Mouse (Mus musculus) hindbrain, embryonic 11.5 days (tissue): ENCODE measurements around the gene Atg16l2. TPM values are rescaled to one million over a fixed set of nuclear protein-coding genes. Genes with fewer than 3 reads are reported as not detected.

Experiments
- ATAC-seq: fragments of 200-750 bp; cut with Nextera tagmentation; 2 replicates; pipeline ENCODE4 v1.8.0; 2017; ENCODE audit warnings: mild to moderate bottlenecking, moderate TSS enrichment, moderate library complexity; ENCODE audit not compliant: low FRiP score
- DNase-seq: peaks from one replicate; pipeline ENCODE4 v3.0.0-alpha.2; 2015; ENCODE audit warnings: low spot score
- H3K27ac ChIP-seq: fragments of 300-500 bp; sonication (generic); 2 replicates; pipeline ENCODE4 v1.5.1; 2014; ENCODE audit warnings: mild to moderate bottlenecking, low read depth, low read length
- H3K27me3 ChIP-seq: fragments of 300-500 bp; sonication (generic); 2 replicates; pipeline ENCODE4 v1.6.1; 2014; ENCODE audit warnings: mild to moderate bottlenecking, low read length, moderate library complexity, mixed read lengths; ENCODE audit not compliant: control insufficient read depth, insufficient read depth
- H3K36me3 ChIP-seq: fragments of 300-500 bp; sonication (generic); 2 replicates; pipeline ENCODE4 v1.6.1; 2014; ENCODE audit warnings: mild to moderate bottlenecking, low read length, moderate library complexity, mixed read lengths; ENCODE audit not compliant: control insufficient read depth, insufficient read depth
- H3K4me1 ChIP-seq: fragments of 300-500 bp; sonication (generic); replicated peaks from 2 replicates; pipeline ENCODE4 v1.6.1; 2014; ENCODE audit warnings: low read length, mixed read lengths; ENCODE audit not compliant: control insufficient read depth, insufficient read depth
- H3K4me2 ChIP-seq: fragments of 300-500 bp; sonication (generic); replicated peaks from 2 replicates; pipeline ENCODE4 v1.6.1; 2014; ENCODE audit warnings: mild to moderate bottlenecking, low read depth, low read length
- H3K4me3 ChIP-seq: fragments of 300-500 bp; sonication (generic); 2 replicates; pipeline ENCODE4 v1.5.1; 2014; ENCODE audit warnings: low read depth, low read length
- H3K9ac ChIP-seq: fragments of 300-500 bp; sonication (generic); 2 replicates; pipeline ENCODE4 v1.6.1; 2014; ENCODE audit warnings: low read depth, low read length
- H3K9me3 ChIP-seq: fragments of 300-500 bp; sonication (generic); 2 replicates; pipeline ENCODE4 v1.6.1; 2016; ENCODE audit warnings: low read length; ENCODE audit not compliant: control insufficient read depth
- WGBS: fragments of 180-500 bp; shearing (Covaris S2); extraction: QIAGEN DNeasy Blood & Tissue Kit; methylation state at CpG from one replicate; pipeline ENCODE4 v1.1.7; 2014; 5-methylcytosine and 5-hydroxymethylcytosine counted together
- polyA plus RNA-seq: library from polyadenylated mRNA; unstranded; fragments of >200 nt; fragmentation: Nextera tagmentation; extraction: Ambion mirVana; gene quantifications from 2 replicates; pipeline ENCODE4 v1.2.1, GENCODE M21; 2014

The Atg16l2 gene
- polyA plus RNA-seq, 1 experiment from 2014 or later, result 10.7 TPM

DNA sequence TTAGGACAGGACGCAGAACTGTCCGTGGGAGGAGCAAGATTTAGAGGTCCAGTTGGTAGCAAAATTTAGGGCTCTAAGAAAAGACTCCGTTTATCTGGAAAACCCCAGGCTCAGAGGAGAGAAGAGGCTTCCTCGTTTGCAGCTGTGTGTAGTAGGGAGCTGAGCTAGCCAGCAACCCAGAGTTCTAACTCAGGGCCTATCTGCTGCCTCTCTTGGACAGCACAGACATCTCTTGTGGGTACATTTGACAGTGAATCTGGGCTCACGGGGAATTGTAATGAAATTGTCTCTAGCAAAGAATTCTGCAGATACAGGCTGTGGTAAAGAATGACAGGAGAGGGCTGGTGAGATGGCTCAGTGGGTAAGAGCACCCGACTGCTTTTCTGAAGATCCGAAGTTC is 640 bp upstream of the Atg16l2 start:
- no peak overlapping the region for H3K27ac ChIP-seq
- H3K27me3 ChIP-seq, result peaks cover 4% of the 10 kb centered on the region; the same call in 1 of the 2 replicates
- H3K9me3 ChIP-seq, result no peaks in the 10 kb centered on the region
- WGBS, result 22% methylated on average over 7 of the region's 7 CpGs
- H3K4me1 ChIP-seq, result 0 out of 2 replicates have a peak, but pooled peaks cover 2% of the 10 kb centered on the region
- no peaks in the 10 kb centered on the region for H3K36me3 ChIP-seq
- peak overlapping the region; percentile 59 for H3K4me3 ChIP-seq
- peak overlapping the region; percentile 53 for H3K4me2 ChIP-seq
- ATAC-seq, result no peak
- 0 out of 2 replicates have a peak overlapping the region, but pooled peaks have one; percentile 66 for H3K9ac ChIP-seq
- no peak for DNase-seq

DNA sequence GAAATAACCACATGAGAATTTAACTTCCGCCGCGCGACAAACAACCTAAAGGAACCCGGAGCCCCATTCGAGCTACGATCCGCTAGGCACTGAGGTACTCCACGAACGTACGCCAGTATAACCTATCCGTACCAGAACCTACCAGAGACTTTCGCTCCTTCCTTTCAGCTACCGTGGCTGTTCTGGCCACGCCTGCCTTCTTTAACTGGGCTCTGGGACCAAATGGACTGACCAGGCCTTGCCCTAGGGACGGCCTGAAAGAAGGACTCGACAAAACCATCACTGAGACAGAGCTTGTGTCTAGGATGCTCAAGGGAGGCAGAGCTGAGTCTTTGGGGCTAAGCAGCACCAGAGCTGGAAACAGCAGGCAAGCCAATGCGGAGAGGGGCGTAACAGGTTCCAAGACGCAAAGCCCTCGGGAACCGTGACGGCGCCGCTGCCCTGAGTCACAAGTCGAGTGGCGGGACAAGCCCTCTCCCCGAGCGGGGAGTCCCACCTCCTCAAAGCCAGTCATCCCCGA is 630 bp downstream of the Atg16l2 start:
- Histone ChIP-seq H3K9ac (peak overlapping the region; percentile 66), H3K27ac (no peak overlapping the region), H3K4me3 (peak overlapping the region; percentile 59), H3K36me3 (no peaks in the 10 kb centered on the region), H3K27me3 (peaks cover 6% of the 10 kb centered on the region; the same call in 1 of the 2 replicates), H3K4me2 (peak overlapping the region; percentile 53), H3K4me1 (peaks cover 4% of the 10 kb centered on the region; the same call in 1 of the 2 replicates), H3K9me3 (no peaks in the 10 kb centered on the region)
- WGBS, result 1% methylated on average over 30 of the region's 30 CpGs
- DNase-seq (no peak), ATAC-seq (no peak; the same call in 1 of the 2 replicates)

DNA sequence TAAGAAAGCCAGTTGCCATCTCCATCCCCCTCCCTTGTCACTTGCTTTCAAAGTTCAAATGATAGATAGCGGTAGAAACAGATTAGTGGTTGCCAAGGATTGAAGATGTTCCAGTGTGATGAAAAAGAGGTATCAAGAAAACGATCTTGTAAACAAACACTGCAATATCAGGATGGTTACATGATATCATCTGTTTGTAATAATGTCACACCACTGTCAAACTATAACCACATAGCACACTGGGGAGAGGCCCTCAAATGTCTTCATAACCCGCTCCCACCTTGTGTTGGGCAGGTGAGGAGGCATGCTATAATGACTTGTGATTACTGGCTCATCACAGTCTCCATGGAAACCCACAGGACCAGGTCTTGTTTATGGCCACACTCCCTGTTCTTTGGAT is 3.7 kb downstream of the Atg16l2 start:
- Histone ChIP-seq H3K27me3 (peaks cover 6% of the 10 kb centered on the region; the same call in 1 of the 2 replicates), H3K36me3 (no peaks in the 10 kb centered on the region), H3K27ac (no peak overlapping the region), H3K4me2 (no peak overlapping the region), H3K4me1 (peaks cover 6% of the 10 kb centered on the region; the same call in 1 of the 2 replicates), H3K9me3 (no peaks in the 10 kb centered on the region), H3K4me3 (no peak overlapping the region), H3K9ac (no peak overlapping the region)
- WGBS, result 87% methylated on average over 3 of the region's 3 CpGs
- DNase-seq, result no peak
- no peak for ATAC-seq

DNA sequence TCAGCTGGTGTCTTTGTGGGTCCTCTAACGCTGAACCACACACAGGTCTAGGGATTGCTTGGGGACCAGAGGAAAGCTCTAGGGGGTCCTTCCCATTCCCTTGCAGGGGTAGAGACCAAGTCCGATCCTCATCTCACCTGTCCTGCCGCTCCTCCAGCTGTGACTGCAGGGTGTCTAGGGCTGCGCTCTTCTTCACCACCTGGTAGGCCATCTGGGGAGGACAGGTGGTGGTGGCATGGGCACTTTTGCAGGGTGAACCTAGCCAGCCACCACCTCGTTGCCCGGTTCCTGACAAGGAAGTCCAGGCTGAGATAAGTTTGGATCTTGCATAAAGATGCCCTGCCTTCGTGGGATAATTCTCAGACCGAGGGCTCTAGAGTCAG is 5.0 kb downstream of the Atg16l2 start:
- H3K4me1 ChIP-seq, result peaks cover 6% of the 10 kb centered on the region; the same call in 1 of the 2 replicates
- DNase-seq (no peak), ATAC-seq (no peak; the same call in 1 of the 2 replicates)
- 21% methylated on average over 8 of the region's 8 CpGs for WGBS
- H3K9me3 ChIP-seq, result no peaks in the 10 kb centered on the region
- H3K36me3 ChIP-seq, result no peaks in the 10 kb centered on the region
- H3K27me3 ChIP-seq, result peaks cover 6% of the 10 kb centered on the region; the same call in 1 of the 2 replicates
- peak overlapping the region; percentile 50 for H3K4me2 ChIP-seq
- peak overlapping the region; percentile 44 for H3K9ac ChIP-seq
- H3K27ac ChIP-seq, result no peak overlapping the region
- peak overlapping the region; percentile 22 for H3K4me3 ChIP-seq

DNA sequence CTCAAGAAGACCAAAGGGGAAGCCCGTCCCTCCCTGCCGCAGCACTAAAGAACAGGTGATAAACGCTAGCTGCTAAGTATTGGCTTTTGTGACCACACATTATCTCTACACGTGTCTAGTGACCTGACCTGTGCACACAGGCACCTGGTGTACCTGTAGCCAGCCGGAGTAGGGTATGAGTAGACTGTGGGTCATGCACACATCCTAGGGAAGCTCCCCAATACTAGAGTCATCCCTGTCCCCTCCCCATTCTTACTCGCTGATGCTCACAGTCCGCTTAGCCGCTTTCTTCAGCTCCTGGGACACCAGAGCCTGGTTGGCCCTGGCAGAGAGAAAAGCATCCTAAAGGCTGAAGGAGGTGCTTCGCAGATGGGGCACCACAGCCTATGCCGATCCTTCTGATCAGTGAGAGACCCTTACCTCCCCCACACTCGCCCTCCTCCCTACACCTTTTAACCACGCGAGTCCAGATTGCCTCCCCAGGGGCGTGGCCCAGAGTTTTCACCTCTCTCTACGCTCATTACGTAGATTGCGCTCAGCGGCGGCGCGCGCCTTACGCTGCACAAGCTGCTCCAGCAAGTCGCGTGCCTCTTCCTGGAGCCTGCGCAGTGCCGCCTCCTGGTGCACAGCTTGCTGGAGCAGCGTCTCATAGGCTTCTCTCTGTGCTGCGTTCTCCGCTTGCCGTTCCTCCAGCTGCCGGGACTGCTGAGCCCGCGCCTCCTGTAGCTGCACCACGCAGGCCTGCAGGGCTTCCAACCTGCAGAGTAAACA is 5.6 kb downstream of the Atg16l2 start:
- peak; percentile 80 for ATAC-seq
- H3K9me3 ChIP-seq, result no peaks in the 10 kb centered on the region

DNA sequence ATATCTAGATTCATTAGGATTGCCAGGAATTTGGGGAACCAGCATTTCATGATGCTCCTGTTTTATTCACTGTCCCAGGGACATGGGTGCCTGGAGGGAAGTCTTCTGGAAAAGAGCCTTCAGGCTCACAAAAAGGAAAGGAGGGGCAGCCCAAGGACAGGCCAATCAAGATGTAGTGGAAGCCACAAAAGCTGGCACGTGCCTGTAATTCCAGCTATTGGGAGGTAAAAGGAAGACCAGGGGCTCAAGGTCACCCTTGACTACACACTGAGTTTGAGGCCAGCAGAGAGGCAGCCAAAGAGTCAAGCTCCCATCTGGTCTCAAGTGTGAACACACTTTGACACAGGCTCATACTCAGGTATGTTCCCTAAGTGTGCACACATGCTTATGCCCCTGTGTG is 6.6 kb downstream of the Atg16l2 start:
- Histone ChIP-seq H3K36me3 (no peaks in the 10 kb centered on the region), H3K4me3 (no peak overlapping the region)

More for the DNA sequence above, 5.6 kb downstream of the Atg16l2 start:
- Histone ChIP-seq H3K9ac (peak overlapping the region; percentile 44), H3K27me3 (peaks cover 6% of the 10 kb centered on the region; the same call in 1 of the 2 replicates), H3K27ac (no peak overlapping the region), H3K4me2 (peak overlapping the region; percentile 50), H3K36me3 (no peaks in the 10 kb centered on the region), H3K4me3 (peak overlapping the region; percentile 22), H3K4me1 (peaks cover 6% of the 10 kb centered on the region; the same call in 1 of the 2 replicates)
- 10% methylated on average over 35 of the region's 35 CpGs for WGBS
- DNase-seq, result peak; percentile 87

DNA sequence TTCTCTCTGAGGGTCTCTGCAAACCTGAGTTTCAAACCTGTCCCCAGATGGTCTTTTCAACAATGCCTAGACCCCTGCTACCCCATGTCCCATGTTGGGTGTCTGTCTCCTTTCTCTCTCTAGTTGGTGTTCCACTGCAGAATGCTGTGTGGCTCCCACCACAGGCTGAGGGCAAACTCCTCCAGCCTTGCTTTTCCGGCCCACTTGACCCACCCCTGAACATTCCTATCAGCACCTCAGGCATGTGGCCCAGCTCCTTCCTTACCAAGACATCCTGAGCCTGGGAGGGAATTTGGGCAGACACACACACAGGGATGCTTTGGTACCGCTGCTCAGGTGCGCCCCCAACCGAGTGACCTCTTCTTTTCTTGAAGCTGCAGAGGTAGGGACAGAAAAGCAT is 8.4 kb downstream of the Atg16l2 start:
- H3K9me3 ChIP-seq, result no peaks in the 10 kb centered on the region
- no peak overlapping the region for H3K4me2 ChIP-seq
- ATAC-seq (no peak), DNase-seq (no peak)
- no peaks in the 10 kb centered on the region for H3K36me3 ChIP-seq
- H3K27me3 ChIP-seq, result peaks cover 6% of the 10 kb centered on the region; the same call in 1 of the 2 replicates
- H3K9ac ChIP-seq, result no peak overlapping the region
- H3K27ac ChIP-seq, result no peak overlapping the region
- WGBS, result 51% methylated on average over 4 of the region's 4 CpGs
- peaks cover 4% of the 10 kb centered on the region; the same call in 1 of the 2 replicates for H3K4me1 ChIP-seq
- H3K4me3 ChIP-seq, result no peak overlapping the region

More for the DNA sequence above, 6.6 kb downstream of the Atg16l2 start:
- H3K4me1 ChIP-seq, result peaks cover 4% of the 10 kb centered on the region; the same call in 1 of the 2 replicates
- no peak overlapping the region for H3K27ac ChIP-seq
- 64% methylated on average over 1 of the region's 1 CpGs for WGBS
- DNase-seq (no peak), ATAC-seq (no peak)
- no peak overlapping the region for H3K4me2 ChIP-seq
- no peak overlapping the region for H3K9ac ChIP-seq
- H3K9me3 ChIP-seq, result no peaks in the 10 kb centered on the region
- peaks cover 6% of the 10 kb centered on the region; the same call in 1 of the 2 replicates for H3K27me3 ChIP-seq

DNA sequence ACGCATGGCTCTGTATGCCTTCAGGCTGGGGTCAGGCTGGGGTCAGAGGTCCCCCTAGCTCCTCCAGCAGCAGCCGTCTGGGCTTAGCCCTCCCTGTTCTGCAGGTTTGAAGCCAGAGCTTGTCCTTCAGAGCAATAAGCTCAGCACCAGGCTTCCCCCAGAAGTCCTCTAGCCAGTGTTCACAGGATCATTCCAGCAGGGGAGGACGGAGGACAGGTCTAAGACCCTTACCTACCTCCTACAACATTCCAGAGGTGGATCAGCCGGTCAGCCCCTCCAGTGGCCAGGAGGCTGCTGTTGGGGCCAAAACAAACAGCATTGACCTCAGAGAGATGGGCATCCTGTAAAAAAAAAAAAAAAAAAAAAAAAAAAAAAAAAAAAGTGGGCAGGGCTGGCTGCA is 8.9 kb downstream of the Atg16l2 start:
- DNase-seq (no peak), ATAC-seq (no peak)
- Histone ChIP-seq H3K27ac (no peak overlapping the region), H3K36me3 (no peaks in the 10 kb centered on the region), H3K9me3 (no peaks in the 10 kb centered on the region), H3K4me2 (no peak overlapping the region), H3K27me3 (peaks cover 4% of the 10 kb centered on the region; the same call in 1 of the 2 replicates), H3K4me3 (no peak overlapping the region), H3K9ac (no peak overlapping the region), H3K4me1 (peaks cover 4% of the 10 kb centered on the region; the same call in 1 of the 2 replicates)
- WGBS, result 57% methylated on average over 4 of the region's 4 CpGs
